Mouse (Mus musculus): Measurements from ENCODE around the gene Pltp. TPM values are rescaled to one million over a fixed set of nuclear protein-coding genes. Genes with fewer than 3 reads are reported as not detected.

The Pltp gene
- polyA plus RNA-seq, 1 experiment from 2014 or later: 27.4 TPM

- no peaks in the 10 kb centered on the region for H3K9me3 ChIP-seq (replicated peaks; ENCODE audit: control insufficient read depth, low read length)
- peaks cover 22% of the 10 kb centered on the region for H3K4me1 ChIP-seq (ENCODE audit: control insufficient read depth, low read depth, low read length)
- no peaks in the 10 kb centered on the region; the same call in none of the 2 replicates for H3K36me3 ChIP-seq (ENCODE audit: control insufficient read depth, insufficient read depth)
- no peak overlapping the region; the same call in 1 of the 2 replicates for H3K4me3 ChIP-seq (ENCODE audit: low read depth, low read length)
- no peak for ATAC-seq (ENCODE audit: low read depth)
- WGBS (ENCODE audit: insufficient replicate concordance): 92% methylated on average over 4 of the region's 4 CpGs
- no peak overlapping the region for H3K9ac ChIP-seq (ENCODE audit: low read depth, low read length)
- H3K4me2 ChIP-seq (ENCODE audit: low read depth, low read length): no peak overlapping the region
- H3K27me3 ChIP-seq (ENCODE audit: control insufficient read depth, insufficient read depth, low read depth, low read length): no peaks in the 10 kb centered on the region
- H3K27ac ChIP-seq (ENCODE audit: low read length): no peak overlapping the region
These were observed 22.3 kb downstream of the Pltp start for GRCm38 (mm10) chr2:164835164-164835563.

GRCm38 (mm10) chr2:164834531-164834930 lies 23.0 kb downstream of the Pltp start:
- Histone ChIP-seq H3K4me2 (ENCODE audit: low read depth, low read length) (peak overlapping the region; percentile 99), H3K9ac (ENCODE audit: low read depth, low read length) (peak overlapping the region; percentile 78), H3K27me3 (ENCODE audit: control insufficient read depth, insufficient read depth, low read depth, low read length) (no peaks in the 10 kb centered on the region), H3K4me3 (ENCODE audit: low read depth, low read length) (peak overlapping the region; percentile 63), H3K36me3 (ENCODE audit: control insufficient read depth, insufficient read depth) (no peaks in the 10 kb centered on the region; the same call in none of the 2 replicates), H3K9me3 (replicated peaks; ENCODE audit: control insufficient read depth, low read length) (no peaks in the 10 kb centered on the region), H3K27ac (ENCODE audit: low read length) (peak overlapping the region; percentile 9; the same call in 1 of the 2 replicates), H3K4me1 (ENCODE audit: control insufficient read depth, low read depth, low read length) (peaks cover 22% of the 10 kb centered on the region)
- 35% methylated on average over 8 of the region's 8 CpGs for WGBS (ENCODE audit: insufficient replicate concordance)
- ATAC-seq (ENCODE audit: low read depth): peak; percentile 7; the same call in 1 of the 2 replicates

GRCm38 (mm10) chr2:164833314-164833959 lies 24.1 kb downstream of the Pltp start, which contains the start of gene Neurl2:
TSS of gene Neurl2 (minus strand) at chr2:164833456.
- Histone ChIP-seq H3K4me3 (ENCODE audit: low read depth, low read length) (peak within 1 kb of the TSS; percentile 63), H3K36me3 (ENCODE audit: control insufficient read depth, insufficient read depth) (no peaks in the 10 kb centered on the region; the same call in 1 of the 2 replicates)

GRCm38 (mm10) chr2:164832748-164833301 lies 24.7 kb downstream of the Pltp start, which contains the start of gene Ctsa:
TSS of gene Ctsa (plus strand) at chr2:164832873.
- H3K9me3 ChIP-seq (replicated peaks; ENCODE audit: control insufficient read depth, low read length): no peaks in the 10 kb centered on the region
- WGBS (ENCODE audit: insufficient replicate concordance): 1% methylated on average over 35 of the region's 35 CpGs
- no peaks in the 10 kb centered on the region for H3K27me3 ChIP-seq (ENCODE audit: control insufficient read depth, insufficient read depth, low read depth, low read length)
- H3K27ac ChIP-seq (ENCODE audit: low read length): peak within 1 kb of the TSS; percentile 85
- peak within 1 kb of the TSS; percentile 78 for H3K9ac ChIP-seq (ENCODE audit: low read depth, low read length)
- H3K4me2 ChIP-seq (ENCODE audit: low read depth, low read length): peak within 1 kb of the TSS; percentile 99
- H3K4me1 ChIP-seq (ENCODE audit: control insufficient read depth, low read depth, low read length): peaks cover 22% of the 10 kb centered on the region
- ATAC-seq (ENCODE audit: low read depth): peak; percentile 67
- H3K36me3 ChIP-seq (ENCODE audit: control insufficient read depth, insufficient read depth): no peaks in the 10 kb centered on the region
- peak within 1 kb of the TSS; percentile 63 for H3K4me3 ChIP-seq (ENCODE audit: low read depth, low read length)

More at GRCm38 (mm10) chr2:164833314-164833959, 24.1 kb downstream of the Pltp start, which contains the start of gene Neurl2:
- Histone ChIP-seq H3K9ac (ENCODE audit: low read depth, low read length) (peak within 1 kb of the TSS; percentile 78), H3K9me3 (replicated peaks; ENCODE audit: control insufficient read depth, low read length) (no peaks in the 10 kb centered on the region), H3K27ac (ENCODE audit: low read length) (peak within 1 kb of the TSS; percentile 85), H3K4me1 (ENCODE audit: control insufficient read depth, low read depth, low read length) (peaks cover 22% of the 10 kb centered on the region), H3K27me3 (ENCODE audit: control insufficient read depth, insufficient read depth, low read depth, low read length) (no peaks in the 10 kb centered on the region), H3K4me2 (ENCODE audit: low read depth, low read length) (peak within 1 kb of the TSS; percentile 99)
- WGBS (ENCODE audit: insufficient replicate concordance): 0% methylated on average over 31 of the region's 31 CpGs
- ATAC-seq (ENCODE audit: low read depth): peak; percentile 57

GRCm38 (mm10) chr2:164832032-164832747 lies 25.3 kb downstream of the Pltp start:
- no peaks in the 10 kb centered on the region for H3K36me3 ChIP-seq (ENCODE audit: control insufficient read depth, insufficient read depth)
- H3K9me3 ChIP-seq (replicated peaks; ENCODE audit: control insufficient read depth, low read length): no peaks in the 10 kb centered on the region
- peak overlapping the region; percentile 85 for H3K27ac ChIP-seq (ENCODE audit: low read length)
- 54% methylated on average over 16 of the region's 16 CpGs for WGBS (ENCODE audit: insufficient replicate concordance)
- peak overlapping the region; percentile 99 for H3K4me2 ChIP-seq (ENCODE audit: low read depth, low read length)
- peak overlapping the region; percentile 78 for H3K9ac ChIP-seq (ENCODE audit: low read depth, low read length)
- ATAC-seq (ENCODE audit: low read depth): no peak
- H3K27me3 ChIP-seq (ENCODE audit: control insufficient read depth, insufficient read depth, low read depth, low read length): no peaks in the 10 kb centered on the region
- H3K4me3 ChIP-seq (ENCODE audit: low read depth, low read length): peak overlapping the region; percentile 63
- peaks cover 26% of the 10 kb centered on the region for H3K4me1 ChIP-seq (ENCODE audit: control insufficient read depth, low read depth, low read length)

GRCm38 (mm10) chr2:164831029-164831428 lies 26.5 kb downstream of the Pltp start:
- H3K9ac ChIP-seq (ENCODE audit: low read depth, low read length): no peak overlapping the region
- peaks cover 29% of the 10 kb centered on the region for H3K4me1 ChIP-seq (ENCODE audit: control insufficient read depth, low read depth, low read length)
- H3K27ac ChIP-seq (ENCODE audit: low read length): no peak overlapping the region
- H3K4me2 ChIP-seq (ENCODE audit: low read depth, low read length): no peak overlapping the region
- peaks cover under 1% of the 10 kb centered on the region for H3K36me3 ChIP-seq (ENCODE audit: control insufficient read depth, insufficient read depth)
- ATAC-seq (ENCODE audit: low read depth): no peak
- H3K4me3 ChIP-seq (ENCODE audit: low read depth, low read length): no peak overlapping the region
- H3K27me3 ChIP-seq (ENCODE audit: control insufficient read depth, insufficient read depth, low read depth, low read length): no peaks in the 10 kb centered on the region
- H3K9me3 ChIP-seq (replicated peaks; ENCODE audit: control insufficient read depth, low read length): no peaks in the 10 kb centered on the region
- WGBS (ENCODE audit: insufficient replicate concordance): 72% methylated on average over 10 of the region's 10 CpGs

- Histone ChIP-seq H3K4me3 (ENCODE audit: low read depth, low read length) (no peak overlapping the region), H3K36me3 (ENCODE audit: control insufficient read depth, insufficient read depth) (peaks cover 11% of the 10 kb centered on the region), H3K4me1 (ENCODE audit: control insufficient read depth, low read depth, low read length) (peaks cover 19% of the 10 kb centered on the region), H3K27ac (ENCODE audit: low read length) (no peak overlapping the region), H3K27me3 (ENCODE audit: control insufficient read depth, insufficient read depth, low read depth, low read length) (no peaks in the 10 kb centered on the region), H3K9me3 (replicated peaks; ENCODE audit: control insufficient read depth, low read length) (no peaks in the 10 kb centered on the region), H3K9ac (ENCODE audit: low read depth, low read length) (no peak overlapping the region), H3K4me2 (ENCODE audit: low read depth, low read length) (no peak overlapping the region)
- WGBS (ENCODE audit: insufficient replicate concordance): 78% methylated on average over 1 of the region's 1 CpGs
- ATAC-seq (ENCODE audit: low read depth): no peak
These were observed 28.4 kb downstream of the Pltp start for GRCm38 (mm10) chr2:164829090-164829489.

- WGBS (ENCODE audit: insufficient replicate concordance): 70% methylated on average over 6 of the region's 6 CpGs
- Histone ChIP-seq H3K27ac (ENCODE audit: low read length) (no peak within 1 kb of the TSS), H3K27me3 (ENCODE audit: control insufficient read depth, insufficient read depth, low read depth, low read length) (no peaks in the 10 kb centered on the region), H3K9me3 (replicated peaks; ENCODE audit: control insufficient read depth, low read length) (no peaks in the 10 kb centered on the region), H3K9ac (ENCODE audit: low read depth, low read length) (no peak within 1 kb of the TSS), H3K4me2 (ENCODE audit: low read depth, low read length) (no peak within 1 kb of the TSS), H3K4me3 (ENCODE audit: low read depth, low read length) (no peak within 1 kb of the TSS), H3K36me3 (ENCODE audit: control insufficient read depth, insufficient read depth) (peaks cover 11% of the 10 kb centered on the region), H3K4me1 (ENCODE audit: control insufficient read depth, low read depth, low read length) (peaks cover 21% of the 10 kb centered on the region)
- no peak for ATAC-seq (ENCODE audit: low read depth)
These were observed 29.1 kb downstream of the Pltp start, which contains the start of gene Spata25 for GRCm38 (mm10) chr2:164828437-164828836. TSS of gene Spata25 (minus strand) at chr2:164828537.
